Mouse (Mus musculus) WW6 (cell line): ENCODE measurements around the gene Prdm9.
A peak's percentile ranks its signal among the peaks of the same experiment; 100 is the strongest.

Experiments
- DNase-seq: peaks from one replicate; pipeline ENCODE4 v3.0.0-alpha.2; 2013; ENCODE audit warnings: low read depth, low spot score

The Prdm9 gene

DNA sequence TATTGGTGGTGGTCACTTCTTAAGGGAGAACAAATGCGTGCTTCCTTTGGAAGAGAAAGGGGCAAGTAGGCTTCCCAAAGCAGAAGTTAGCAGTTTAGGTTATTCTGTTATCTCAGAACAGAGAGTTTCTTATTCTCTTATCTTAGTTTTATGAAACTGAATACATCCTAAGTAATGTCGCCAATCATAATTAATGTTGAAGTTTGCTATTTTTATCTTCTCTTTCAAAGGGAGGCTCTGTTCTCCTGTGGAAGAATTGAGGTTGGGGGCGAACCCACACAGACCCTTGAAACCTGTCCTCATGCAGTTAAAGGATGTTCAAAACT is 36.4 kb downstream of the Prdm9 start:
- DNase-seq = no peak

DNA sequence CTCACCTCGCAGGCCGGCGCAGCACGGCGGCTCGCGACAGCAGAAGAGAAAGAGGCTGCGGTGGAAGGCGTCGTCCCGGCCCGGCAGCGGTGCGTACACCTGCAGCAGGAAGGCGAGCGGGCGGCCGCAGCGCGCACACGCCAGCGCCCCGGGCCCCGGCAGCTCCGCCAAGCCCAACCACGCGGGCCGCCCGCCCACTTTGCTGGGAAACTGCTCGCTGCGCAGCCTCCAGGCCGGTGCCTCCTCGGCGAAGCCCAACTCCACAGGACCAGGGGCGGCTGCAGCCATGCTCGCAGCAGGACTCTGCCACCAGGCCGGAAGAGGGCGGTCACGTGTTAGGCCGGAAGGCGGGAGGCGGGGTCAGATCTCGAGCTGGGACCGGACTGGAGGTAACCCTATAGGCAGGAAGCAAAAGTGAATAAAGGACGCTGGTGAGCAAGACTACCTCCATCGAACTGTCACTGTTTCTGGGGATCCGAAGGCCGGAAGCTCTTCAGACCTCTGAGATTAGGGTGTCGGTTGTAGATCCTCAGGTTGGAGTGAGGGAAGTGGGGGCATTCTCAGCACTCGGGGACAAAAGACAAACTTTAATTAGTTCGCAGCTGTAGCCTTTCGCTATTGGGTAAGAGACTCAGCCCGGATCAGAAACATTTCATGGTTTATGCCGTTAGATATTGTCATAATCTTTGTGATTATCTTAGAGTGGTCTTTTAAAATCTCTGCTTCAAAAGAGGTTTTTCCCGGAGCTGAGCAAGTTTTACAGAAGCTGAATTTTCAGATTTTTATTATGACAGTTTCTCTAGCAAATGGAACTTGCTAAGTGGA is 37.0 kb downstream of the Prdm9 start, which contains the start of gene Pdcd2:
Pdcd2 (minus strand) TSS at position 316 of the 825 bp plus-strand sequence.
- DNase-seq = peak; percentile 84

- no peak for DNase-seq
These were observed 37.9 kb downstream of the Prdm9 start for GRCm38 (mm10) chr17:15526304-15526703.

DNA sequence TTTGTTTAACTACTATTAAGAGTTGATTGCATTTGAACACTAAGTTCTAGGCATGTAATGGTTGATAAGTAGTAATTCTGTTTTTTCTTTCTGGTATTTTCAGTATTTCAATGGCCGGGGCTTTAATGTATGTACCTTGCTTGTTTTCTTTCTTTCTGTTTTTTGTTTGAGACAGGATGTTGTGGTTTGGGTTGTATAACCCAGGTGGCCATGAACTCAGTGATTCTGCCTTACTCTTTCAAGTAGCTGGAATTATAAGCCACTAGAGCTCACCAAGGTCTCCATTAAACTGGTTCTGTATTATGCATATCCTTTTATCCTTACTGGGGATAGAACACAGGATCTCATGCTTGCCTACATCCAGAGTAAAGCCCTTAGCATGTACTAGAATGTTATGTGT is 45.4 kb downstream of the Prdm9 start:
- DNase-seq = no peak

- no peak for DNase-seq
These were observed 46.0 kb downstream of the Prdm9 start for GRCm38 (mm10) chr17:15518186-15518585.

DNA sequence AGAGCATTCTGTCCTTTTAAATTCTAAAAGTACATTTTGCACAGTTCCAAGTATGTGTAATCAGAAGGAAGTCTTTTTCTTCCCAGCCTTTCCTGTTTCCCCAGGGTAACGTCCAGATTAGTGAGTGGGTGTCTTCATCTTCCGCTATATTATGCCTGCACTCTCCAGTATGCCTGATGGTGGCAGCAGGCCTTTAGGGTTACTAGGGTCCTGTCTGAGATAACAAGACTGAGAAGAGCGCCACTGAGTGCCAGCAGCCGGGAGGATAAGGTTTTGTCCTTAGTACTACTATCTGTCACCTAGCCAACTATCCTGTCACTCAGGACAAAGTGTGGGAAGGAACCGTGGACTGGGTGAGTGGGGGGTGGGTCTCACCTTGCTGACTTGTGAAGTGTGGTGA is 46.4 kb downstream of the Prdm9 start:
- DNase-seq = no peak

DNA sequence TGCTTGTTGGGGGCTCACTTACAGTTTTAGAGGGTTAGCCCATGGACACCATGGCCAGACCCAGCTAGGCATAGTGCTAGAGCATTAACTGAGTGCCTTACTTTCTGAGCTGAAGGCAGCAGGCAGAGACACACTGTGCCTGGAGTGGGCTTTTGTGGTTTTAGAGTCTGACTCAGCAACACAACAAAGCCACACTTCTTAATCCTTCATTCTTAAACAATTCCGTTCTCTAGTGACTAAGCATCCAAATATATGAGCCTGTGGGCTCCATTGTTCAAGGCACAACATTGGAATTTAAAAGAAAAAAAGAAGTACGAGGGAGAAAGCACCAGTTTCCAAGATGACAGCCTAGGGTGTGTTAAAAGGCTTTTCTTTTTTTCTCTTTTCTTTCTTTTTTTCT is 53.5 kb downstream of the Prdm9 start:
- DNase-seq = no peak

DNA sequence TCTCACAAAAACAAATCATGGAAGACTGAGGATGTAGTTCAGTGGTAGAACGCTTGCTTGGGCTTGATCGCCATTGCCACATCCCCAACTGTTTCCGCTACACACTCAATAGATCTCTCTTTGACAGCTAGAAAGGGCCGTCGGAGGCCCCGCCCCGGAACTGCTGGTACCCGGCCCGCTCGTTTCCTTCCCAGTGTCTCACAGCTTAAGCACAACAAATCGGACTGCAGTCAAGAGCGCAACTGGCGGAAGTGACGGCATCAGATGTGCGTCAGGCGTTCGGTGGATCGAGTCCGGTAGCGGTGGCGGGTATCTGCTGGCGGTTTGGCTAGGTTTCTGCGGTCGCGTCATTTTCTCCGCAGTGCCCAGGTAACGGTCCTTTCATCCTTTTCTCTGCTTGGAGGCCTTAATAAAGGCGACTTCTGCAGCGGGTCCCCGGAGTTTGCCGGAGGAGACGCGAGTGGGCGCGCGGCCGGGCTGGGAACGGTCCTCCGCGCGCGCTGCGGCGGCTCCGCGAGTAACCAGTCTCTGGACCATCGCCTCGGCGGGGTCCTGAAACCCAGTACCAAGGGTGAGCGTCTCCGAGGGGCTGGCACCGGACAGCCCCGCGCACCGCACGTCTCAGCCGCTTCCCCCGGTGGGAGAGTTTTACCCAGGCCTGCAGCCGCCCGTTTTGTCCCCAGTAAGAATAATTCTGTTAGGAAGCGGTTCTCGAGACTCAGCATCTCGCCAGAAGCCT is 64.3 kb downstream of the Prdm9 start, which contains the start of the genes Psmb1 and Tbp:
Psmb1 (minus strand) TSS at position 96 of the 739 bp plus-strand sequence.
Tbp (plus strand) TSS at position 233 of the 739 bp plus-strand sequence.
- peak; percentile 91 for DNase-seq

DNA sequence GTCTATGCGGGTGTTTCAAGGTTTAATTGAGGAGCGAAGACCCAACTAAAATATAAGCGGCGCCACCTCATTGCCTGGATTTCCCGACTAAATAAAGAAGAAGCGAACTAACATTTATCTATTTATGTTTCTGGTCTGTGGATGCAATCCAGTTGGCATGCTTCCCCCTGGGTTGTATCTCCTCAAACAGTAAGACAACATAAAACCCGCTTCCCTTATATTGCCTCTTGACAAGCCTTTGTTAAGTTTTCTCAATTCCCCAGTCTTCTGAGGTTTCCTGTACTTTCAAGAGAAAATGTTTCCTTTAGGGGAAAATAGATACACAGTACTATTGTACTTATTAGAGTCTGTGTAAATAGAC is 65.4 kb downstream of the Prdm9 start:
- DNase-seq = no peak

DNA sequence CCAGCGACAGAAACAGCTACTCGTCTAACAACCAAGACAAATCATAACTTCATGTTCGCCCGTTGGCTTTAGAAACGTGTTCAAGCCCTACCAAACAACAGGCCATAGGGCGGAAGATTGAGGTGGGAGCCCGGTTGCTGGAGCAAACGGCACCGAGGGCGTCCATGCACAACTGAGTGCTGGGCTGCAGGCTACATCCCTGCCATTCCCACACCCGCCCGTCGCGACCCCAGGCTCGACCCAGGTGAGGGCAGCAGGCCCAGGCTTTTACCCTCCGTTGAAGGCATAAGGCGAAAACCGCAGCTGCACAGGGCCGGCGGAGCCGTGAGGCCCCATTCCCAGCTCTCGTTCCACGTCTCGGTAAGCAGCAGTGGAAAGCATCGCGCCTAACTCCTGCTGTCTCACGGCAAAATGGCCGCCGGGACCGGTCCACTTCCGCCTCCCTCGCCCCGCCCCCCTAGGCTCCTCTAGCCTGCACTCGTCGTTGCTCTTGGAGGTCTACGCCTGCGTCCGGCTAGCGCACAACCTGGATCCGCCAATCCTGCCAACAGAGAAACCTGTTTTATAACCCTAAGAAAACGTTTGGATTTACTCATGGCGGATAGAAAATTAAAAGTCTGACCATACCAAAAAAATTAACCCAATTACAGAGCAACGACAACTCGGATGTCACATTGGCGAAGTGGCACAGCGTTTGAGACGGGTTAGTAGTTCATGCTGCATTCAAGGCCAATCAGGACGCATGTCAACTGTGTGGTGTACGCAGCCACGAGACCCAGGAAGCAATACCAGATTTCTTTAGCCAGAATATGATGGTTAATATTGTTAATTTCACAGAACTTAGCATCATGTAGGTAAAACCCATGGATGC is 66.0 kb downstream of the Prdm9 start:
- DNase-seq = peak; percentile 80
